Mouse (Mus musculus) embryonic facial prominence, embryonic 11.5 days (tissue): ENCODE data around the gene Lemd1. TPM values are rescaled to one million over a fixed set of nuclear protein-coding genes. Genes with fewer than 3 reads are reported as not detected.

Experiments used
- ATAC-seq: fragments of 200-750 bp; cut with Nextera tagmentation; replicated peaks from 2 replicates; pipeline ENCODE4 v1.8.0; 2017; ENCODE audit warnings: low read depth; ENCODE audit not compliant: insufficient number of reproducible peaks, low FRiP score, low TSS enrichment
- DNase-seq: peaks from one replicate; pipeline ENCODE4 v3.0.0-alpha.2; 2015; ENCODE audit warnings: low spot score
- H3K27ac ChIP-seq: fragments of 300-500 bp; sonication (generic); replicated peaks from 2 replicates; pipeline ENCODE4 v1.5.1; 2014; ENCODE audit warnings: mild to moderate bottlenecking, low read depth, low read length, control low read depth
- H3K27me3 ChIP-seq: fragments of 300-500 bp; sonication (generic); 2 replicates; pipeline ENCODE4 v1.6.1; 2014; ENCODE audit warnings: mild to moderate bottlenecking, low read length, moderate library complexity, mixed read lengths; ENCODE audit not compliant: control insufficient read depth, insufficient read depth
- H3K36me3 ChIP-seq: fragments of 300-500 bp; sonication (generic); replicated peaks from 2 replicates; pipeline ENCODE4 v1.6.1; 2014; ENCODE audit warnings: low read depth, mild to moderate bottlenecking, low read length, moderate library complexity, mixed read lengths; ENCODE audit not compliant: control insufficient read depth, insufficient read depth
- H3K4me1 ChIP-seq: fragments of 300-500 bp; sonication (generic); 2 replicates; pipeline ENCODE4 v1.6.1; 2014; ENCODE audit warnings: low read length, mixed read lengths; ENCODE audit not compliant: control insufficient read depth, insufficient read depth
- H3K4me2 ChIP-seq: fragments of 300-500 bp; sonication (generic); 2 replicates; pipeline ENCODE4 v1.6.1; 2014; ENCODE audit warnings: low read depth, mild to moderate bottlenecking, control low read depth, low read length, moderate library complexity
- H3K4me3 ChIP-seq: fragments of 300-500 bp; sonication (generic); 2 replicates; pipeline ENCODE4 v1.5.1; 2014; ENCODE audit warnings: low read depth, low read length, control low read depth
- H3K9ac ChIP-seq: fragments of 300-500 bp; sonication (generic); replicated peaks from 2 replicates; pipeline ENCODE4 v1.6.1; 2014; ENCODE audit warnings: mild to moderate bottlenecking, control low read depth, low read length
- H3K9me3 ChIP-seq: fragments of 300-500 bp; sonication (generic); replicated peaks from 2 replicates; pipeline ENCODE4 v1.6.1; 2016; ENCODE audit warnings: mild to moderate bottlenecking, low read length, inconsistent platforms, mixed read lengths; ENCODE audit not compliant: control insufficient read depth
- WGBS: fragments of 180-500 bp; shearing (Covaris S2); extraction: QIAGEN DNeasy Blood & Tissue Kit; methylation state at CpG from one replicate; pipeline ENCODE4 v1.1.7; 2014; 5-methylcytosine and 5-hydroxymethylcytosine counted together
- polyA plus RNA-seq: library from polyadenylated mRNA; unstranded; fragments of >200 nt; fragmentation: Nextera tagmentation; extraction: Ambion mirVana; gene quantifications from 2 replicates; pipeline ENCODE4 v1.2.1, GENCODE M21; 2014

Lemd1 gene
- 1.1 and 3.4 TPM in 2 replicates for polyA plus RNA-seq

DNA sequence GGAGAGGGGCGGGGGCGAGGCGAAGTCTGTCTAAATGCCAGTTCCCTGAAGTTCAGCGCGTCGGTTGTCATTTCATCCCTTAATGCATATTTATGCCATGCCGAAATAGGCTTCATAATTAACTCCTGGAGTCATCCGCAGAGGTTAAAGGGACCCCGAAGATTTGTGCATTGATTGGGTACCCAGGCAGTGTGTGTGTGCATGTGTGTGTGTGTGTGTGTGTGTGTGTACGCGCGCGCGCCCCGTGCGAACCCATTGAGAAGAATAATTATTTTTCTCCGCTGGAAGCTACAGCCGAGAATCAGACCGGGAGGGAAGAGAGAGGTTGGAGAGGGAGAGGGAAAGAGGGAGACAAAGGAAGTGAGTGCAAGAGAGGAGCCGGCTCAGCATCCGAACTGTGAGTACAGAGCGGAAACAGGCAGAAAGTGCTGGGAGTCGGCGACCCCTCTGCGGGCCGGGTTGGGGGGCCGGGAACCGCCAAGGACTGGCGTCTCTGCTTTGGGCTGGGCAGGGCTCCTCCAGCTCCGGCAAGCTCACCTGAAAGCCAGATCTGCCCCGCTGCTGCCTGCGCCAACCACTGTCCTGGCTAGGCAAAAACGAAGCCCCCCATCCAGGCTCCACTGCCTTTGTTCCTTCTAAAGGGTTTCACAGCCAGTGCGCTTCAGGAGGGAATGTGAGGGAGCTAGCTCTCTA lies at the start of gene Lemd1, which contains the start of gene AC124108.1:
TSS of gene Lemd1 (plus strand) at position 339 of the 693 bp plus-strand sequence.
TSS of gene AC124108.1 (plus strand) at position 365 of the 693 bp plus-strand sequence.
- Histone ChIP-seq H3K9me3 (no peaks in the 10 kb centered on the region), H3K27me3 (peaks cover 43% of the 10 kb centered on the region), H3K4me3 (peak within 1 kb of the TSS; percentile 69), H3K9ac (peak within 1 kb of the TSS; percentile 89), H3K27ac (peak within 1 kb of the TSS; percentile 83), H3K4me1 (peaks cover 2% of the 10 kb centered on the region), H3K4me2 (peak within 1 kb of the TSS; percentile 94), H3K36me3 (no peaks in the 10 kb centered on the region)
- WGBS: under 1% methylated on average over 34 of the region's 34 CpGs
- DNase-seq (peak; percentile 49), ATAC-seq (no peak)

- H3K36me3 ChIP-seq: no peaks in the 10 kb centered on the region
- no peak overlapping the region for H3K4me3 ChIP-seq
- no peak overlapping the region for H3K27ac ChIP-seq
- H3K9me3 ChIP-seq: no peaks in the 10 kb centered on the region
- no peak overlapping the region for H3K4me2 ChIP-seq
- no peak for DNase-seq
- ATAC-seq: no peak
- 27% methylated on average over 13 of the region's 13 CpGs for WGBS
- peaks cover 3% of the 10 kb centered on the region; the same call in 1 of the 2 replicates for H3K27me3 ChIP-seq
- H3K9ac ChIP-seq: no peak overlapping the region
- H3K4me1 ChIP-seq: no peaks in the 10 kb centered on the region
Measured at GRCm38 (mm10) chr1:132141753-132142152, 49.5 kb upstream of the Lemd1 start.

DNA sequence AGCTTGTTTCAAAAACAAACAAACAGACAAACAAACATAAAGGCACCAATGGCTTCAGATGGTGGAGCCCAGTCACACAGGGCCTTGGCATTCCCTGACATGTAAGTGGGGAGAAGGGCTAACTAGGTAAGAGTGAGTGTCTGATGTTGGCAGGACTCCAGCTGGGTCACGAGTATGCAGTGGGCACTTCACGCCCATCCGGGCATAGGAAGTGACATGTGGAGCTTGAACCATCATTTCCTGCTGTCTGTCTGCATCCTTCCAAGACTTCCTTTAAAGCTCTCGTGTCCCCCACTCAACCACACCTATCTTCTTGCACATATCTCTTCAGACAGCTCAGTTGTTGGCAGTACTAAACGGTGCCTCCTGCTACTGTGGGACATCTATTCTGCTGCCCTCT lies 48.2 kb upstream of the Lemd1 start:
- peaks cover 2% of the 10 kb centered on the region; the same call in 1 of the 2 replicates for H3K27me3 ChIP-seq
- ATAC-seq (no peak), DNase-seq (no peak)
- H3K4me1 ChIP-seq: no peaks in the 10 kb centered on the region
- H3K9me3 ChIP-seq: no peaks in the 10 kb centered on the region
- WGBS: 83% methylated on average over 5 of the region's 5 CpGs
- H3K27ac ChIP-seq: no peak overlapping the region
- H3K9ac ChIP-seq: no peak overlapping the region
- H3K4me2 ChIP-seq: no peak overlapping the region
- H3K36me3 ChIP-seq: no peaks in the 10 kb centered on the region
- no peak overlapping the region for H3K4me3 ChIP-seq

GRCm38 (mm10) chr1:132143730-132144129 lies 47.5 kb upstream of the Lemd1 start:
- no peak overlapping the region for H3K4me3 ChIP-seq
- DNase-seq (no peak), ATAC-seq (no peak)
- H3K9me3 ChIP-seq: no peaks in the 10 kb centered on the region
- no peaks in the 10 kb centered on the region for H3K4me1 ChIP-seq
- 0 out of 2 replicates have a peak overlapping the region, but pooled peaks have one; percentile 22 for H3K9ac ChIP-seq
- no peak overlapping the region for H3K4me2 ChIP-seq
- WGBS: 55% methylated on average over 4 of the region's 4 CpGs
- H3K27me3 ChIP-seq: no peaks in the 10 kb centered on the region; the same call in 1 of the 2 replicates
- no peaks in the 10 kb centered on the region for H3K36me3 ChIP-seq
- H3K27ac ChIP-seq: no peak overlapping the region

GRCm38 (mm10) chr1:132144223-132144622 lies 47.0 kb upstream of the Lemd1 start:
- no peak overlapping the region for H3K9ac ChIP-seq
- no peak overlapping the region for H3K27ac ChIP-seq
- no peaks in the 10 kb centered on the region for H3K4me1 ChIP-seq
- H3K4me2 ChIP-seq: no peak overlapping the region
- no peaks in the 10 kb centered on the region for H3K9me3 ChIP-seq
- H3K36me3 ChIP-seq: no peaks in the 10 kb centered on the region
- 20% methylated on average over 2 of the region's 2 CpGs for WGBS
- no peaks in the 10 kb centered on the region for H3K27me3 ChIP-seq
- H3K4me3 ChIP-seq: no peak overlapping the region
- peak; percentile 51 for DNase-seq
- ATAC-seq: no peak

- DNase-seq (no peak), ATAC-seq (no peak)
- Histone ChIP-seq H3K4me3 (no peak overlapping the region), H3K27me3 (no peaks in the 10 kb centered on the region), H3K4me2 (no peak overlapping the region), H3K36me3 (no peaks in the 10 kb centered on the region), H3K4me1 (no peaks in the 10 kb centered on the region), H3K27ac (no peak overlapping the region), H3K9ac (no peak overlapping the region), H3K9me3 (no peaks in the 10 kb centered on the region)
- 70% methylated on average over 3 of the region's 3 CpGs for WGBS
Measured at GRCm38 (mm10) chr1:132144837-132145236, 46.4 kb upstream of the Lemd1 start.

DNA sequence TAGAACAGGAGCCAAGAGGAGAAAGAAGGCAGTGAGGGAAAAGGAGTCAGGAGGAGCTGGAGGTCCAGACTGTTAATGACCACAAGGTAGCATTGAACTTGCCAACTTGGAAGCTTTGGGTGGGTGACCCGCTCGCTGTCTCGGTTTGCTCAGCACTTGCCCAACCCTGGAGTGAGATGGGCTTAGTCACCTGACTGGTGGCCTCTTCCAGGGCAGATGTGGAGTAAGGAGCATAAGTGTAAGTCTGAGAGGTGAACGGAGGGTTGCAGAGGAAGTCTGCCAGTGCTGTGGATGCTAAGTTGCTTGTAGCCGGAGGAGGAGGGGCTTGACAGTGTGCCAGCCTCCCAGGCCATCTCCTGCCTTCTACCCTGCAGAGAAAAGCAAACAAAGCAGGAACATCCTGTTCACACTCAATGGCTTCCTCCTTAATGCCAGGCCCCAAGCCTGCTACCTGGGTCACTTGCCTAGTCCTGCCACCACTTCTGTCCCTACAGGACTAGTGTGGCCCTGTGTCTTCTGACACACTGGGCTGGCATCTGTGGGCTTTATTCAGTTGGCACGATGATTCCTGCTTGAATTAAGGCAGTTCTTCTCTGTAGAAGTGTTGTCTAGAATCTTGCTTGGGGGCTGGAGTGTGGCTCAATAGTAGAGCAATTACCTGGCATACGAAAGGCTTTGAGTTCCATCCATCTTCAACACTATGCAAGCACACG lies 45.1 kb upstream of the Lemd1 start:
- no peaks in the 10 kb centered on the region for H3K4me1 ChIP-seq
- no peak for DNase-seq
- no peaks in the 10 kb centered on the region for H3K27me3 ChIP-seq
- H3K36me3 ChIP-seq: no peaks in the 10 kb centered on the region
- WGBS: 87% methylated on average over 8 of the region's 8 CpGs
- H3K4me2 ChIP-seq: no peak overlapping the region
- H3K27ac ChIP-seq: no peak overlapping the region
- H3K4me3 ChIP-seq: no peak overlapping the region
- H3K9me3 ChIP-seq: no peaks in the 10 kb centered on the region
- no peak for ATAC-seq
- no peak overlapping the region for H3K9ac ChIP-seq

- DNase-seq: no peak
- Histone ChIP-seq H3K4me2 (no peak overlapping the region), H3K36me3 (no peaks in the 10 kb centered on the region), H3K9ac (no peak overlapping the region), H3K27ac (no peak overlapping the region), H3K9me3 (no peaks in the 10 kb centered on the region), H3K4me1 (no peaks in the 10 kb centered on the region; the same call in 1 of the 2 replicates), H3K4me3 (no peak overlapping the region), H3K27me3 (no peaks in the 10 kb centered on the region)
- ATAC-seq: no peak
- 61% methylated on average over 2 of the region's 2 CpGs for WGBS
Measured at GRCm38 (mm10) chr1:132149410-132149809, 41.8 kb upstream of the Lemd1 start.
